Mouse (Mus musculus) intestine, postnatal 0 days (tissue): ENCODE data around the gene Rab11b. TPM values are rescaled to one million over a fixed set of nuclear protein-coding genes. Genes with fewer than 3 reads are reported as not detected.

Experiments
- ATAC-seq: fragments of 200-750 bp; cut with Nextera tagmentation; 2 replicates; pipeline ENCODE4 v1.8.0; 2017; ENCODE audit warnings: mild to moderate bottlenecking, moderate TSS enrichment, moderate library complexity
- H3K27ac ChIP-seq: fragments of 300-500 bp; sonication (generic); 2 replicates; pipeline ENCODE4 v1.5.1; 2014; ENCODE audit warnings: mild to moderate bottlenecking, low read depth, low read length, moderate library complexity
- H3K27me3 ChIP-seq: fragments of 300-500 bp; sonication (generic); replicated peaks from 2 replicates; pipeline ENCODE4 v1.6.1; 2014; ENCODE audit warnings: low read length, mixed read lengths; ENCODE audit not compliant: control insufficient read depth, insufficient read depth
- H3K36me3 ChIP-seq: fragments of 300-500 bp; sonication (generic); 2 replicates; pipeline ENCODE4 v1.6.1; 2014; ENCODE audit warnings: mild to moderate bottlenecking, moderate library complexity; ENCODE audit not compliant: control insufficient read depth, insufficient read depth
- H3K4me1 ChIP-seq: fragments of 300-500 bp; sonication (generic); replicated peaks from 2 replicates; pipeline ENCODE4 v1.6.1; 2014; ENCODE audit warnings: antibody characterized with exemption, low read length, mixed read lengths; ENCODE audit not compliant: control insufficient read depth, insufficient read depth
- H3K4me2 ChIP-seq: fragments of 300-500 bp; sonication (generic); replicated peaks from 2 replicates; pipeline ENCODE4 v1.6.1; 2014; ENCODE audit warnings: low read depth, mild to moderate bottlenecking, moderate library complexity
- H3K4me3 ChIP-seq: fragments of 300-500 bp; sonication (generic); 2 replicates; pipeline ENCODE4 v1.5.1; 2014; ENCODE audit warnings: low read depth, low read length
- H3K9ac ChIP-seq: fragments of 300-500 bp; sonication (generic); 2 replicates; pipeline ENCODE4 v1.6.1; 2014; ENCODE audit warnings: mild to moderate bottlenecking, low read depth, low read length
- H3K9me3 ChIP-seq: fragments of 300-500 bp; sonication (generic); 2 replicates; pipeline ENCODE4 v1.6.1; 2016; ENCODE audit warnings: mixed run types; ENCODE audit not compliant: control insufficient read depth
- CTCF ChIP-seq: sonication (generic); IDR thresholded peaks from 2 replicates; pipeline ENCODE4 v1.5.1; 2016; ENCODE audit warnings: low read depth, mild to moderate bottlenecking, control low read depth, antibody characterized with exemption, moderate library complexity
- WGBS: fragments of 180-500 bp; shearing (Covaris S2); extraction: QIAGEN DNeasy Blood & Tissue Kit; methylation state at CpG from one replicate; pipeline ENCODE4 v1.1.7; 2014; 5-methylcytosine and 5-hydroxymethylcytosine counted together
- polyA plus RNA-seq: library from polyadenylated mRNA; unstranded; fragments of >200 nt; fragmentation: Nextera tagmentation; extraction: Ambion mirVana; gene quantifications from 2 replicates; pipeline ENCODE4 v1.2.1, GENCODE M21; 2015

Rab11b gene
- polyA plus RNA-seq, result 157 and 160 TPM in 2 replicates

DNA sequence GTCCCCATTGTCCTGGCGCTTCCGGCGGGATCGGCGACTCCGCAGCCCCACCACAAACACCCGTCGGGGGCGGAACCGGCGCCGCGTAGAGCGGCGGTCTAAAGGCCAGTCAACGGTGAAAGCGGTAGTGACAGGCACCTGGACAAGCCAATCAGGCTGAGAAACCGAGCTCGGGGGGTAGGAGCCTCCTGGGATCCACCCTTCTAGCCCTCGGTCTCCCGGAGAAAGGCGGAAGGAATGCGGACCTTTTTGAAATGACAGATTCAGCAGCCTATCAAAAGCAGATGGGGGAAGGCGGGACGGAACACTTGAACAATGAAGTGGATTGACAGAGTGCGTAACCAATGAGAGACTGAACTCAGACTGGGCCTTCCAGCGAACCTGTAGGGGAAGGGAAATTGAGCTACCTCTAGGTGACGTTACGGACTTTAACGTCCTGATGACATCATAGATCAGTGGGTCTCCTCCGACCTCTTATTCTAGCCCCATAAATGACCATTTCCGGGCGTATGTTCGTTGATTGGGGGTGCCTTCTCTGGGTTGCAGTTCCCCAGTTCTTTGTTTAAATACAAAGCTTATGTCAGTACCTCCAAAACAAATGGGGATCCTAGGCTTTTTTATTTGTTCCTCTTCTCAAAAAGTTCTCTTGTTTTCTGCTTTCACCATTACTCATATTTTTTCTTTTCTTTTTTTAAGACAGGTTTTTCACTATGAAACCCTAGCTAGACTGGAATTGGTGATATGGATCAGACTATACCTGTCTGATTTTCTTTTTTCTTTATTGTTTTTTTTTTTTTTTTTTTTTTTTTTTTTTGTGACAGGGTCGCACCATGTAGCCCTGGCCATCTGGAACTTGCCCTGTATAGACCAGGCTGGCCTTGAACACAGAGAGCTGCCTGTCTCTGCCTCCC, at the start of gene Rab11b:
Gene Rab11b, minus strand, starts transcription at position 276 of the 911 bp plus-strand sequence.
- peaks cover 23% of the 10 kb centered on the region for H3K4me1 ChIP-seq
- TF ChIP-seq CTCF, result peak; percentile 30; the same call in 1 of the 2 replicates
- H3K9me3 ChIP-seq, result no peaks in the 10 kb centered on the region
- WGBS, result 3% methylated on average over 35 of the region's 35 CpGs
- H3K27me3 ChIP-seq, result no peaks in the 10 kb centered on the region
- H3K4me2 ChIP-seq, result peak within 1 kb of the TSS; percentile 70
- H3K27ac ChIP-seq, result peak within 1 kb of the TSS; percentile 99
- peak within 1 kb of the TSS; percentile 87 for H3K9ac ChIP-seq
- peak within 1 kb of the TSS; percentile 66 for H3K4me3 ChIP-seq
- ATAC-seq, result peak; percentile 99
- no peaks in the 10 kb centered on the region; the same call in none of the 2 replicates for H3K36me3 ChIP-seq

DNA sequence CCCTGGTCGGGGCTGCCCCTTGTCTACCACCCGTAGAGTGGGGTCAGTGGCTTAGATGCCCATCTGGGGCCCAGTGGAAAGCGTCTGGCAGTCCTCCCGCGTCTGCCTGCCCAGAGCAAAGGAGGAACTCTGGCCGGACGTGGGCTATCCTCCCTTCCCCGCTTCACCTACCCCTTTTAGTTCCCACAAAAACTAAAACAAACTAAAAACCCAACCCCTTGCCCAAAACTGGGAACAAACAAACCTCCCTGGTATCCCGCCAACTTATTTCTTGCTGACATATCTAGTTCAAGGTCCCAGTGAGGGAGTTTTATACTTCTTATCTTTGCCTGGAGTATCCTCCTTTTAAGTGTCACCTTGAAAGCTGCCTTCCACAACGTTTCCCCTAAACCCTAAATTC, 47.9 kb upstream of the Rab11b start:
- ATAC-seq, result no peak
- H3K9ac ChIP-seq, result no peak overlapping the region
- WGBS, result 41% methylated on average over 10 of the region's 10 CpGs
- H3K9me3 ChIP-seq, result no peaks in the 10 kb centered on the region
- H3K4me2 ChIP-seq, result no peak overlapping the region
- TF ChIP-seq CTCF, result no peak
- no peaks in the 10 kb centered on the region for H3K27me3 ChIP-seq
- no peaks in the 10 kb centered on the region for H3K36me3 ChIP-seq
- H3K27ac ChIP-seq, result no peak overlapping the region
- H3K4me3 ChIP-seq, result no peak overlapping the region
- no peaks in the 10 kb centered on the region for H3K4me1 ChIP-seq

DNA sequence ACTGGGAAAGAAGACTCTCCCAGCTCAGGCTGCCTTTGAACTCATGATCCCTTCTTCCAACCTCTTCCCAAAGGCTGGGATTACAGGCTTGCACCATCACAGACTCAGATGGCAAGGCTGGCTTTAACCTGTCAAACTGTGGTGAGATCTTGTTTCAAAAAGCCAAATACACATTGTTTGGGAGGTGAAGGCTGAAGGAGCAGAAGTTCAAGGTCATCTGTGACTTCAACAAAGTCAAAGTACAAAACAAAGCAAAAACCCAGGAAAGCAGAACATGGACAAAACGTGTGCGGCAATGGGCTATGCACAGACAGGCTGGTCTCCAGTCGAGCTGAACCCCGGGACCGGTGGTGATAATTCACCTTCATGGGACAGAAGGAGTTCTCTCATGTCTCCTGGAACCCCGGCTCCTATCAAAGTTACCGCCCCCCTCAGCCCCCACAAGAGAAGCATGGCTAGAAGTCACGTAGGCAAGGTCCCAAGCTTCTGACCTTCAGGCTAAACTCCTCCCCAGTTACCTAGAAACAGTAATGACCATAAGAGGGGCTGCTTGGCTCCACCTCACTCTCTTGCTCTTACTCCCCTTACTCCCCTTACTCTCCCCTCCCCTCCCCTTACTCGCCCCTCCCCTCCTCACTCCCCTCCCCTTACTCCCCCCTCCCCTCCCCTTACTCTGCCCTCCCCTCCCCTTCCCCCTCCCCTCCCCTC, 47.0 kb upstream of the Rab11b start:
- ATAC-seq, result no peak
- Histone ChIP-seq H3K9ac (no peak overlapping the region), H3K4me3 (no peak overlapping the region), H3K27me3 (no peaks in the 10 kb centered on the region), H3K4me2 (no peak overlapping the region), H3K36me3 (no peaks in the 10 kb centered on the region), H3K9me3 (no peaks in the 10 kb centered on the region), H3K27ac (no peak overlapping the region), H3K4me1 (no peaks in the 10 kb centered on the region)
- no peak for TF ChIP-seq CTCF
- WGBS, result 53% methylated on average over 8 of the region's 9 CpGs

DNA sequence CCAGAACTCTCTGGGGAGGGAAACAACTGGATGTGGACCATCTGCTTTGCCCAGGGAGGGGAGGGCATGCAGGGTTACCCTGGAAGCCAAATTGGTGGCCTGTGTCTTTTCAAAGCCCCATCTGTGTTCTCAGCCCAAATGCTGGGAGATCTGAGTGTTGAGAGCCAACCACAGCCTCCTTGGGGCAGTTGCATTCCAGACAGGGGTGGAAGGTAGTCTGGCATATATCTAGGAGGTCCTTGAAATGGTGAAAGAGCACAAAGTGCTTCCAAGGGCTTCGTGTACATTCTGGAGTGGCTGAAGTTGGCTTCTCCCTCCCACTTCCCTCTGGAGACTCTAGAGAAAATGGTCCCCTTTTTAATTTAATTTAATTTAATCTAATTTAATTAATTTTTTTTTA, 44.4 kb upstream of the Rab11b start:
- Histone ChIP-seq H3K9me3 (no peaks in the 10 kb centered on the region), H3K4me1 (no peaks in the 10 kb centered on the region), H3K9ac (no peak overlapping the region), H3K27me3 (no peaks in the 10 kb centered on the region), H3K4me3 (no peak overlapping the region), H3K36me3 (no peaks in the 10 kb centered on the region), H3K4me2 (no peak overlapping the region), H3K27ac (no peak overlapping the region)
- WGBS, result 29% methylated on average over 1 of the region's 1 CpGs
- no peak for ATAC-seq
- TF ChIP-seq CTCF, result no peak

DNA sequence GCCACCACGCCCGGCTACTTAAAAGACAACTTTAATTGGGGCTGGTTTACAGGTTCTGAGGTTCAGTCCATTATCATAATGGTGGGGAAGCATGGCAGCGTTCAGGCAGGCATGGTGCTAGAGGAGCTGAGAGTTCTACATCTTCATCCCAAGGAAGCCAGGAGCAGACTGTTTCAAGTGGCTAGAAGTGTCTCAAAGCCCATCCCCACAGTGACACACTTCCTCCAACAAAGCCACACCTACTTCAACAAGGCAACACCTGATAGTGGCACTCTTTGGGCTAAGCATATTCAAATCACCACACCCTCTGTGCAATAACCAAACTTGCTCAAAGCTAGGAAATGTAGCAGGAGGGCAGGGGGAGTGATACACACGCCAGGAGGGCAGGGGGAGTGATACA, 43.9 kb upstream of the Rab11b start:
- 53% methylated on average over 4 of the region's 4 CpGs for WGBS
- Histone ChIP-seq H3K9me3 (no peaks in the 10 kb centered on the region), H3K27ac (no peak overlapping the region), H3K4me2 (no peak overlapping the region), H3K36me3 (no peaks in the 10 kb centered on the region), H3K9ac (no peak overlapping the region), H3K4me1 (no peaks in the 10 kb centered on the region), H3K27me3 (no peaks in the 10 kb centered on the region), H3K4me3 (no peak overlapping the region)
- ATAC-seq, result no peak
- no peak for TF ChIP-seq CTCF

DNA sequence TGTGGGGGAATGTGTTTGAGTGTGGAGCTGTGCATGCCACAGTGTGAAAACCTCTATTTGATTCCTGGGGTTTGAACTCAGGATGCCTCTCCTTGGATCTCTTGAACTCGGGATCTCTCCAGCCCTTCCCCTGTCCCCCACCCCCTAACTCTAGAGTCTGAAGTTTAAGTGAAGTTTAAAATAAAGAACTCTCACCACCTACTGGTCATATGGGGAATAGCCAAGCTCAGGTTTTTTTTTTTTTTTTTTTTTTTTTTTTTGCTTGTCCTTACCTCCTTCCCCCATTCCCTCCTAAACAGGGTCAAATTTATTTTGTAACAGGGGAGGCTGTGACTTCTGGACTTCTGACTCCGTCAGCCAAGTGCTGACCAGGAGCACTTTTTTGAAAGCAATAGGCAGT, 41.9 kb upstream of the Rab11b start:
- no peaks in the 10 kb centered on the region for H3K9me3 ChIP-seq
- H3K36me3 ChIP-seq, result no peaks in the 10 kb centered on the region
- H3K4me3 ChIP-seq, result no peak overlapping the region
- H3K4me1 ChIP-seq, result no peaks in the 10 kb centered on the region
- ATAC-seq, result peak; percentile 25; the same call in 1 of the 2 replicates
- no peak overlapping the region for H3K27ac ChIP-seq
- H3K9ac ChIP-seq, result no peak overlapping the region
- H3K27me3 ChIP-seq, result no peaks in the 10 kb centered on the region
- 6% methylated on average over 2 of the region's 2 CpGs for WGBS
- H3K4me2 ChIP-seq, result no peak overlapping the region
- peak; percentile 66 for TF ChIP-seq CTCF
